Mouse (Mus musculus) cerebellum, adult (tissue): ENCODE measurements around the gene Smarcb1.

Experiments
- ATAC-seq: cut with Nextera tagmentation; 2 replicates; pipeline ENCODE4 v1.9.2; 2017; ENCODE audit warnings: mild to moderate bottlenecking, moderate library complexity, mixed read lengths; ENCODE audit not compliant: insufficient number of reproducible peaks, low FRiP score, low TSS enrichment

Gene Smarcb1

DNA sequence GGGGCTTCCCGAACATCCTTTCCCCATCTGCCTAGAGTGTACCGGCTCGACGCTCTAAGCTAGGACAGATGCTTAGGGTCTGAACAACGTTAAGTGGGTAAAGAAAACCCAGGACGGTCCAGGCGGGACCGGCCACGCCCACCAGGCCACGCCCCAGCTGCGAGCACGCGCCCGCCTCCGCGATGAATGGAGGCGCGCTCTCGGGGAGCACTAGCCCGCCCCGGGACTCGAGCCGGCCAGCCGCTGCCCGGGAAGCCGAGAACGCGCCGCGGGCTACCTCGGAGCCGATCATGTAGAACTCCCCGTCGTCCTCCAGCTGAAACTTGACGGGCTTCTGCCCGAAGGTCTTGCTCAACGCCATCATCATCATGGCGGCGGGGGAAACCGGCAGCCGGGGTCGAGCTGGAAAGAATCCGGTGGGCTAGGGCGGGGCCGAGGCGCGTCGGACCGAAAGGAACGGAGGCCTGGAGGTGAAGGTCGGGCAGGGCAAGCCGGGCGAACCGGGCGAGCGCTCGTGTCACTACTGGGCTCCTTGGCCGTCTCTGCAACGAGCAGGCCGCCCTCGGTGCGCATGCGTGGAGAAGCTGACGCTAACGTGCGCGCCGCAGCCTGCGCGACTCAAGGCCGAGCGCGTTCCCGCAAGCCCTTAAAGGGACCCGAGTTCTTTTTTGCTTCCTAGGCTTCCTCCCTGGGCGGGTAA, at the start of gene Smarcb1:
Gene Smarcb1 (minus strand): TSS at position 592 of the 700 bp plus-strand sequence.
- peak; percentile 88 for ATAC-seq

- ATAC-seq, result no peak
These were observed 33.0 kb upstream of the Smarcb1 start, which contains the start of gene Gm5134 for GRCm38 (mm10) chr10:75954381-75954811. Gm5134 (plus strand) TSS chr10:75954514.

- ATAC-seq, result peak; percentile 47; the same call in 1 of the 2 replicates
These were observed 30.1 kb upstream of the Smarcb1 start for GRCm38 (mm10) chr10:75951424-75952050.

GRCm38 (mm10) chr10:75950791-75951210, 29.4 kb upstream of the Smarcb1 start:
- no peak for ATAC-seq

DNA sequence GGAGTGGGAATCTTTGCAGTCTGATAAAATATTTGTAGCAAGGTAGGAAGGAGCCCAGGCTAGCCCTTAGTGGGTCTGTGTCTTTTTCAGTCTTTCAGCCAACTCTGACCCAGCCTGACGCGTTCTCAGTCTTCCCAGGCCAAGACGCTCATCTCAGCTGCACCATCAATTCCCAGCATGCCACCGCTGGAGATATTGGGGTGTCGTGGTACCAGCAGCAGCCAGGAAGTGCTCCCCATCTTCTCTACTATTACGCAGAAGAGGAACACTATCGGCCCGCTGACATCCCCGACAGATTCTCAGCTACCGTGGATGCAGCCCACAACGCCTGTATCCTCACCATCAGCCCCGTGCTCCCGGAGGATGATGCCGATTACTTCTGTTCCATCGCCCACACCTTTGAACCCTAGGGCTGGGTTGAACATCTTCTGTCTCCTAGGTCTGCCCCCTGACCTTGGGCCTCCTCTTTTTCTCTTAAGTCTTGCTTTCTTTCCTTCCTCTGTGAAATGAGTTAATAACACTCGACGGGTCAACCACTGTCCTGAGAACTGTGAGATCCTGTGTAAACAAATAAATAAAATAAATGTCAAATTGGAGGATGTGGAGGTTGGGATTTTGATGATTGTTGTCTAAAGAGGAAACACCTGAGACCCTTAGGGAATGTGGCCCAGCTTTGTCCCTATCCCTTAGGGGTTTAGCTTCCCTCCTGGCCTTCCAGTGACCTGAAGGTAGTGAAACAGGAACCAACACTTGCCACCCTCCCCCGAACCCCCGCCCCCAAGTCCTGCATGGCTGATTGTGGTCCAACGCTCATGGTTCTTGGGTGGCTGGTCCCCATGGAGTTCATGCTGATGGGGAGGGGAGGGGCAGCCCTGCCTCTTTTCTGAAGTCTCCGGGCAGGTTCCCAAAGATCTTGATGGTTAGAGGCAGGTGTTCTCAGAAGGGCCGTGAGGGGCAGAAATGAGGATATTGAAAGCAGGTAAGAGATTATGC, 27.9 kb upstream of the Smarcb1 start:
- ATAC-seq, result no peak

- ATAC-seq, result no peak
These were observed 26.7 kb upstream of the Smarcb1 start for GRCm38 (mm10) chr10:75948079-75948478.

- ATAC-seq, result no peak
These were observed 24.5 kb upstream of the Smarcb1 start for GRCm38 (mm10) chr10:75945896-75946295.

DNA sequence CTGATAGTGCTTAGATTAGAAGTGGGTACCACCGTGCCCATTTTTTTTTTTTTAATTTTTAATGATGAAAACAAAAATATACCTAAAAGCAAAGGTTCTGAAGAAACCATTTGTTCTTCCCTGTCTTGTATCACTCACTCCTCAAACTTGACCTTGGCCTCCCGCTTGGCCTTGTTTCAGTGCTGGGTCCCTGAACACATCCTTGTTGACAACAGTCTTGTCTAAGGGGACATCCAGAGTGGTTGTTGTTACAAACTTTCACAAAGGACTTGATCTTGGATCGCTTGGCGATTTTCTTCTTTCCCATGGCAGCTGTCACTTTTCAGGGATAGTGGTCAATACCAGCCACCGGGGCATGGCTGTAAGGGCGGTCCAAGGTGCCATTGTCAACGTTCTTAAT, 23.8 kb upstream of the Smarcb1 start:
- ATAC-seq, result no peak

DNA sequence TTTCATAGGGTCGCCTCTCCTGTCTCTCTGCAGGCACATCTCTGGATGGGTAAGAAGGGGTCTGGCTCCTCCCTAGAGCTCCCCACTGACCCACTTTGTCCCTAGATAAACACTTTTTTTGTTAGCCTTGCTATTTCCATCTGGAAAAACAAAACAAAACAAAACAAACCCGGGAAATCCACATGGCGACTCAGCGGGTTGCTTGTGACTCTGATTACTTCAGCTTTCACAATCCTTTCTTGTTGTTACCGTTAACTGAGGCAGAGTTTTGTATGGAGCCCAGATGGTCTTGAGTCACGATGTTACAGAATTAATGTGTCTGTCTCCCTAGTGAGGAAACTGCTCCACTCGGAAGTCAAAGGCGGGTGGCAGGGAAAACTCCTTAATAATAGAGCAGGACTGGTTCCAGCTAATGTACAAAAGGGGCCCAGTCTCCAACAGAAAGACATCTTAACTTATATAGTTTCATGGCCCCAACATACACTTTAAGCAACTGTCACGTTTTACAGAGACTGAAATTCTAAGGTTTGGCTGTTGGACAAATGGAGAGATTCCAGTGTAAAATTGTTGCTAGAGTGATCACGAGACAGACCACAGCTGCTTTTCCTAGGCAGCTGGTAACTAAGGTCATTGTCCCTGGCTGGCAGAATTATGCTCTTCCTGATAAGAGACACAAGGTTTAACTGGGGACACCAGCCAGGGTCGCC, 22.8 kb upstream of the Smarcb1 start:
- ATAC-seq, result no peak

DNA sequence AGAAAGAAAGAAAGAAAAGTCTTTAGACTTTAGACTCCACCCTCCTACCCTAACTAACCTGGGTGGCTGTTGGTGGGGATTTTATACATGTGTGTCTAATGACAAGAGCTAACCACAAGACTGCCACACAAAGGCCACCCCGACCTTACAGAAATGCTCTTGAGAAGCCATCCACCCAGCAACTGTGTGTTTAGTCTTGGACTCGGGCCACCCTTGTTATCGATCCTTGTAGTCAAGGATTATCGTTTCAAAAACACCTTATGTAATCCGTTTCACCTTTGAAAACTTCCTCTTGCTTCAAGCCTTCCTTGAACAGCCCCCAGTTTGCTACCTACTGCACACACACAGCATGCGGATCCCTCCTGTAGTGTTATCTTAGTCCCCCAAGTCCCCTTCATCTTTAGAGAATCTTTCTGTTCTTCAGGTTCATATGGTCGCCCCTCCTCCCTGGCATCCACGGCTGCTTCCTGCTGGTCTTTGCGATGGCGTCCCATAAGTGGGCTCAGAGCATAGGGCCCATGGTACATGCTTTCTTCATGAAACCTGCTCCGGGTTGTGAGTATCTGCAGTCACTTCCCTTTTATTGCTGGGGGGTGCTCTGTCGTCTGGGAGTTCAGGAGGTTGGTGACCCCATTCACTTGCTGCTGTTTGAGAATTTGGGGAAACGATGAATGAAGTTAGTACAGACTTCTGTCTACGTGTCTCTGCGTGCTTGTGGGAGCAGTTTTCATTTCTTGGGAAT, 21.5 kb upstream of the Smarcb1 start, which contains the start of gene Vpreb3:
Gene Vpreb3 (plus strand): TSS at position 322 of the 742 bp plus-strand sequence.
- no peak for ATAC-seq

- no peak for ATAC-seq
These were observed 19.8 kb upstream of the Smarcb1 start for GRCm38 (mm10) chr10:75941042-75941824.

DNA sequence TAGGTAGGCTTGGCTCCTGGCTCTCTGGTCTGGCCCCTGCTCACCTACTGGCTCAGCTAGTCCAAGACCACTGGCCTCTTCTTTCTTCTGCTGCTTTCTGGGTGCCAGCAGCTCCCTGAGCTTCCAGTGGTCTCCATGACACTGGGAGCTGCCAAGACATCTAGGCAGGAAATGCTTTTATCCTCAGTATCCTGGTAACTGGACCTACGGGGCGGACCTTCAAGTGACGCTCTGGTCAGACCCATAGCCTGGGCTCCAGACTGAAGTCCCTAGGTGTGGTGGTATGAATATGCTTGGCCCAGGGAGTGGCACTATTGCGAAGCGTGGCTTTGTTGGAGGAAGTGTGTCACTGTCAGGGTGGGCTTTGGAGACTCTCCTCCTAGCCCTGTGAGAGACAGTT, 19.1 kb upstream of the Smarcb1 start, which contains the start of gene Gm867:
Gene Gm867 (minus strand): TSS at position 153 of the 400 bp plus-strand sequence.
- ATAC-seq, result no peak

GRCm38 (mm10) chr10:75939481-75940234, 18.2 kb upstream of the Smarcb1 start:
- ATAC-seq, result no peak

DNA sequence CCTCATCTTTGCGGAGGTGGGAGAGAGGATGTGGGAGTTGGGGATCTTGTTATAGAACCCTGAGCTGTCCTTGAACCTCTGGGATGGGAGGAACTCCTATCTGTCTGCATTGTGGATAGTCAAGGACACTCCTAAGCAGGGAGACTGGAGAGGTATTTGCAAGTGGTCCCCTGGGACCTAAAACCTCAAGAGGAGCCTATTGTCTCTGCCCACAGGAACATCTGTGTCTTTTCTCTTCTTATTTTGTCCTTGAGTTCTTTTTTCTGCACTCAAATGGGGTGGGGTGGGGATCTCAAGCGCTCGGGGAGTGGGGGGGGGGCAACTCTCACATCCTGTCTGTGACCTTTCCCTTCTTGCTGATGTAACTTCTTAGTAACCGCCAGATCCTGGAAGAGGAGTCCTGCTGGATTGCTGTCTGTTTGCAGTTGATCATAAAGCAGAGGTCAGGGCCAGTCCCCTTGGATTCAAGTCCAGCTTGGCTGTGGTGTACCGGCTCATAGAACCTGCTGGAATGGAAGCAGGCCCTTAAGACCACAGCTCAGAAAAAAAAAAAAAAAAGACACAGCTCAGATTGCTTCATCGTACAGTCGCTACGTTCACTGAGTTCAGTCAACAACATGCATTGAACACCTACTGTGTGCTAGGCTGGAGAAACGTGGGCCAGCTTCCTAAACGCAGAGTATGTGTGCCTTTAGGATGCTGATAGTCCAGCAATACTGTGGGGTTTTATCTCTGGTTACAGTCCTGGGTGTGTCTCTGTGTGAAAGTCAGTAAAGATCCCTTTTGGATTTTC, 16.6 kb upstream of the Smarcb1 start:
- ATAC-seq, result no peak

DNA sequence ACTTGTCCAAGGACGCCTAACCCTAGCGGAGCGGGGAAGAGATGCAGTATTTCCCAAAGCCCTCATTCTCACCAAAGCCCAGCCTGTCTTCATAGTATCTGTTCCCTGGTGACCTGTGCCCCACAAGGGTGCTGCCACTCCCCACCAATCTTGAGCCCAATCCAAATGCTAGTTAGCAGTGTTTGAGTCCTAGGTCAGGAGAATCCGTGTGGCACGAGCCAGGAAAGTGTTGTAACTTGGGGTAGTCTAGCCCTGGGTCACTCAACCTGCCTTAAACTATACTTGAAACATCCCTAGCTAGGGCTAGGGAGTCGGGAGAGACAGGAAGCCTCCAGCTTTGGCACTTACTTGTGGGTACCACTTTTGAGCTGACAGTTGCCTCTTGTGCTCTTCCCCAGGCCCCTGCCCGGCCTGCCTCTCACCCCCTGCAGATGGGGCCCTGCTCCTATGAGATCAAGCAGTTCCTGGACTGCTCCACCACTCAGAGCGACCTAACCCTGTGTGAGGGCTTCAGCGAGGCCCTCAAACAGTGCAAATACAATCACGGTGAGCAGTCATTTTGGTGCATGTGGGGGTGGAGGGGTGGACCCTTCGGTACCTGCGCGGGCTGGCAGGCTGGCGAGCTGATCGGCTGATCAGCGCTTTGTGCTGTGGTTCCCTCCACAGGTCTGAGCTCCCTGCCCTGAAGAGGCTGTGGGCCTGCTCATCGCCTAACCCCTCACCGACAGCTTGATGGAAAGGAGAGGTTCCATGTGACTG, 15.7 kb upstream of the Smarcb1 start:
- ATAC-seq, result no peak
